Mouse (Mus musculus) ZHBTc4 (cell line): ENCODE results near the gene Retreg3.

Experiments
- DNase-seq: peaks from one replicate; pipeline ENCODE4 v3.0.0-alpha.2; 2011; ENCODE audit warnings: low read depth, low spot score

The Retreg3 gene

DNA sequence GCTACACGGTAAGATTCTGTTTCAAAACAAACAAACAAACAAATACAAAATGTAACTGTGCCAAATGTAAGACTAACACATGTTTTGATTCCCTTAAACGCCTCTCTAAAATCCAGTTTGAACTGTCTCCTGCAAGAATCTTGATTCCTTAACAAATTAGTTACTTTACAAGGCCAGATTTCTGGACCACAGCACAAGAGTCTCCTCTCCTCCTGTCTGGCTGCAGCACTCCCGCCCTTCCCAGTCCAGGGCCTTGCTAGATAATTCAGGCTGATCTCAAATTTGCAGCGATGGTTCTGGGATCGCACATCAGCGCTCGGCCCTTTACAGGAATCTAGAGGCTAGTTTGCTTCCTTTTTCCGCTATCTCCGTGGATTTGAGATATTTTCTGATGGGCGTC is 38.0 kb downstream of the Retreg3 start:
- no peak for DNase-seq

DNA sequence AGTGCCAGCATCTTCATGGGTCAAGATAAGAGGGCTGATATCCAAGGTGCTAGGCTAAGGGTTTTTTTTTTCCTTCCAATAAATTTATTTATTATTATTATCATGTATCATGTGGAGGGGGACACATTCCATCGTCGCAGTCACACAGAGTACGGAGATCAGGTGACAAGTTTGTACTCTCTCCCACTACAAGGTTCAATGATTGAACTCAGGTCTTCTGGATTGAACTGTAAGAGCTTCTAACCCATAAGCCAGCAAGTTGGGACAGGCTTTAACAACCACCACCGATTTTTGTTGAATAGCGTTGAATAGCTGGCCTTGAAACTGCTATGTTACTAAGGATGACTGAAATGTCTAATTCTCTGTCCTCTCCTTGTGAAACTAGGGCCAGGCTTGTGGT is 39.3 kb downstream of the Retreg3 start:
- no peak for DNase-seq

DNA sequence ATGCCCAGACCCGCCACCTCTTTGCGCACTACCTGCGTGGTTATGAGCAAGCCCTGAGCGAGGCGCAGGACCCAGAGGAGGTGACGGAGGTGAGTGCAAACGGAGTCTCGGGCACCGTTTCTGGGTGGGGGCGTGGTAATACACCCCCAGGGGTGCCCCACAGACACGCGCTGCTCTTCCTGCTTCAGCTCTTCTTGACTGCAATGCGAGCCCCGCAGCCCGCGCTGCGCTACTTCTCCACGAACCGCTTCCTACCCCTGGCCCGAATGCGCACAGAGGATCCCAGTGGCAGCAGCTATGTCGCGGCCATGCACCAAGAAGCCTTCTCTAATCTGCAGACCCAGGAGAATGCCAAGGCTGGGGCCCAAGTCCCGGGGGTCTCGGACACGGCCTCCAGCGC is 39.9 kb downstream of the Retreg3 start:
- peak; percentile 70 for DNase-seq

DNA sequence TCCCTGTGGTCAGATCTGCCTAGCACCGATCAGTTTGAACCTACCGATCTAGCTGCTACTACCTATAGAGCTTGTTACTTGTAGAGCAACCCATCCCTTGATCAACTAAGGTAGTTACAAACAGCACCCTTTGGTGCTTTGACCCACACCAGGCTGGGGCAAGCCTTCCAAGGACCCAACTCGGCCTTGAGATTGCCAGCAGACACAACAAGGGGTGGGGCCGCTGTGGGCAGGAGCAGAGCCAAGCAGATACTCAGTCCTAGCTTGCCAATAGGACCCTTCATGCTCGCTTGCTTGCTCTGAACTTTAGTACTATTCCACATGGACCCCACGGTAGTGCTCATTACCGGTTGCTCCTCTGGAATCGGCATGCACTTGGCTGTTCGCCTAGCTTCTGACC is 41.6 kb downstream of the Retreg3 start, which contains the start of gene Hsd17b1:
Gene Hsd17b1 (plus strand): TSS at position 291 of the 400 bp plus-strand sequence.
- no peak for DNase-seq

DNA sequence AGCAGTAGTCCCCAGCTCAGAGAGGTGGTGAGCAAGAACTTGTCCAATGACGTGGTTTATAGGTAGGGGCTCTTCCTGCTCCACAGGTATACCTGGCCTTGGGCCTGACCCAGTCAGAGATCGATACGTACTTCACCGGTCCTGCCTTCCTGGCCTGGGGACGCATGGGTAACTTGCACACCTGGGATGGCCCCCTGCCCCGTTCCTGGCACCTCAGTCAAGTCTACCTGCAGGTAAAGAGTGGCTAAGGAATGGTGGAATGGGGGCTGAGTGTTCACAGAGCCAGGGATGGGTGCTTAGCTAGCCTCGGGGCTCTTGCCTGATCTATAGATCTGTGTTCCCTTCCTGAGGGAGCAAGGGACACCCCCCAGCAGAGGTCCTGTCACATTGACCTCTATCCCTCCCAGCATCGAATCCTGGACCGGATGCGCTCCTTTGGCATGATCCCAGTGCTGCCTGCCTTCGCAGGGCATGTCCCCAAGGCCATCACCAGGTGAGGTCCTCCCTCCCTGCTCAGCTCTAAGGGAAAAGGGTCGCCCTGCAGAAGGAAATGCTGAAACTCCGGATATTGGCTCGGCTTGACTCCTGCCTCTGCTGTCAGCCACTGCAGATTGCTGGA is 47.8 kb downstream of the Retreg3 start:
- DNase-seq = no peak

DNA sequence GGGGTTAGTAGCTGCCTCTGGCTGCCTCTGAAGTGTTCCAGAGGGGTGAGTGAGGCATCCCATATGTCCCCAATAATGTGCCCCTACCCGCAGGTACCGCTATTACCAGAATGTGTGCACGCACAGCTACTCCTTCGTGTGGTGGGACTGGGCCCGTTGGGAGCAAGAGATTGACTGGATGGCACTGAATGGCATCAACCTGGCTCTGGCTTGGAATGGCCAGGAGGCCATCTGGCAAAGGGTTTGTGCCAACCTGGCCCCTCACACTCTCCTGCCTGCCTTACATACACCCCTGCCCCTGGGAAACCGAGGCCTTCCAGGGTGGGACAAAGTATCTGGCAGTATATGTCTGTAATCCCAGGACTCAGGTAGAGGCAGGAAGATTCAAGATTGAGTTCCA is 48.7 kb downstream of the Retreg3 start:
- no peak for DNase-seq

DNA sequence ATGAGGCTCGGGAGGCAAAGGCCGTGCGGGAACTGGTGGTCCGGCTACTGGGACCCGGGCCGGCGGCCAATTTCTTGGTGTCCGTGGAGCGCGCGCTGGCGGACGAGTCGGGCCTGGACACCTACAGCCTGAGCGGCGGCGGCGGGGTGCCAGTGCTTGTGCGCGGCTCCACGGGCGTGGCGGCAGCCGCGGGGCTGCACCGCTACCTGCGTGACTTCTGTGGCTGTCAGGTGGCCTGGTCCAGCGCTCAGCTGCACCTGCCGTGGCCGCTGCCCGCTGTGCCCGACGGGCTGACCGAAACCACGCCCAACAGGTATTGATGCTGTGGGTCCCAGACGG is 49.5 kb downstream of the Retreg3 start:
- DNase-seq = no peak

DNA sequence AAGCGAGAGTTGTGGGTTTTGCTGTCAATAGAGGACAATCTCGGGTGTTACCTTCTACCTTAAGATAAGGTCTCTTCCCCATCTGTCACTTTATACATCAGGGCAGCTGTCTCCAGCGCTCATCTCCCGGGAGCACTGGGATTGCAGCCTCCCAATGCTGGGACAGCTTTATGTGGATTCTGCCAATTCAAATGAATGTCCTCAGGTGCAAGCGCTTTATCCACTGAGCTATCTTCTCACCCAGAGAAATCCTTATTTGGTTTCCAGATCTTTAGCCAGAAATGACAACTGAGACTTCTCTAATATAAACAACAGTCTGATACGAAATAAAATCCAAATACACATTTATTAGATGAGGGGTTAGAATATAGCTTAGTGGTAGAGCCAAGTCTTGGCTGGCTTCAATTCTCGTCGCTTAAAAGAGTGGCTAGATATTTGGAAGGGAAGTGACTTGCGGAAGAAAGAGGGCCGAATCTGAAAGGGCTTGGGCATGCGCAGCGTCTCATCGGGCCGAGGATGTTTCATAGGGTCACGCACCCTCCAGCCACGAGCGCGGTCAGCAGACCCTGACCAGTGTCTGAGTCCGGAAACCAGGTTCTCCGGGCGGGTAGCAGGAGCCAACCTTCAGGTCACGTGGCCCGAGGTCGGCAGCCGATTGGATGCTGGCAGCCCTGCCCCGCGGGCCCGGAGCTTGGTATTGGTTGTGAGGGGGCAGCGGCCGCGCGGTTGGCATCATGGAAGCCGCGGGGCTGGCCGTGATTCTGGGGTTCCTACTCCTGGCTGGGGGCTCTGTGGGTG is 50.1 kb downstream of the Retreg3 start, which contains the start of gene Naglu:
Gene Naglu (plus strand): TSS at position 622 of the 798 bp plus-strand sequence.
- DNase-seq = peak; percentile 87

DNA sequence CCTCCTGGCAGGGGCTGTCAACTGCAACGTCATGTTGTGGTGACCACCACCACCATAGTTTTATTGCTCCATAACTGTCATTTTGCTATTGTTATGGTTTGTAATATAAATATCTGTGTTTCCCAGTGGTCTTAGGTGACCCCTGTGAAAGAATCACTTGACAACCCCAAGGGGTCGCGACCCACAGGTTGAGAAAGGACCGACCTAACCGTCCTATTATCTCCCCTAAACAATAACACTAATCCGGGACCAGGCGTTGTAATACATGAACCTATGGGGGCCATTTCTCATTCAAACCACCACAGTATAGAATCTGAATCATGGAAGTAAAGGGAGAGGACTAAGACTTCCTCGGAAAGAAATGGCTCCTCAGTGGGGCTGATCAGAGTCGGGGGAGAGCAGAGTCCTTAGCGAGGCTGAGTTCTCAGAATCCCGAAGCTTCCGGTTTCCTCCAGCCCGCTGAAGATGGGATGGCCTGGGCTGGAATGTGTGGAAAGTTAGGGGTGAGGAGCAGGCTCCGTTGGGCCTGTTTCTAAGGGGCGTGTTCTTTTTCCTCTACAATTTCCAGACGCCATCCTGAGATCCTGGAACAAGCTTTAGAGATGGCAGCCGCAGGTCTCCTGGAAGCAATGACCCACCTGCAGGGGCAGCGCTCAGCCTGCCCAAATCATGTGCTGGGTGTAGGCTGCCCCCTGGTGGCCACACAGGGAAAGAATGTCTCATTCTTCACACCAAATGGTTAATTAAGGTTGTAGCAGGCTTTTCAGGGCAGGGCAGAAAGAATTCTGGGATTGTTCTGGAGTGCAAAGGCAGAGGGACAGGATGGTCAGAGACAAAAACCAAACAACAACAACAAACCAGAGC is 52.9 kb downstream of the Retreg3 start:
- peak; percentile 95 for DNase-seq

DNA sequence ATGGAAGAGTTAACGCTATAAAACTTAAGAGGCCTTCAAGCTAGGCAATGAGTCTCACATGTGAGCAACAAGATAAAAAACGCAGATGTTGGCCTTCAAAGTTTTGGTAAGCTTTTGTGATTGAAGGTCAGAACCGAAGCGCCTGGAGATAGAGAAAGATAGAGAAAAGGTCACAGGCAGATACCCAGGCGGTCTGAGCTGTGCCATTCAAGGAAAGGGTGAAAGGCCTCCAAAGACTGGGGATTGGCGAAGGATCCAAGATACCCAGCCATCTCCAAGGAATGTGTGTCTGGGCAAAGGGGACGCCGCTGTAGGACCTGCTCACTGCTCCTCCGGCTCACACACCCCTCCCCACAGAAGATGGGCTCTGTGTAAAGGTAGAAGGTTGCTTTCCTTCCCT is 54.7 kb downstream of the Retreg3 start:
- DNase-seq = no peak

DNA sequence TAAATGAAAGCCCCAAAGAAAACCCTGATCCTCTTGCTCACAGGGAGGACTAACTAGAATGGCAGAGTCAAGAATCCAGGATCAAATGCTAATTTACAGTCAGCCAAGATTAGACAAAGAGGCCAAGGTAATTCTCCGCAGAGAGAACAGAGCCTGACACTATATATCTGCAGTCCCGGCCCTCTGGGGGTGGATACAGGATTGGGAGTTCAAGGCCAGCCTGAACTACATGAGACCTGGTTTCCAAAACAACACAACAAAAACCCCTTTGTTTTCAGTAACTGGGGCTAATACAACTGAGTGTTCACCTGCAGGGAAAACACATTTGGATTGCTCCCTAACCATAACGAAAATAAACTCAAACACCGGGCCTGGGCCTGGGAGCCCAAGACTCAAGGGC is 55.2 kb downstream of the Retreg3 start:
- no peak for DNase-seq

DNA sequence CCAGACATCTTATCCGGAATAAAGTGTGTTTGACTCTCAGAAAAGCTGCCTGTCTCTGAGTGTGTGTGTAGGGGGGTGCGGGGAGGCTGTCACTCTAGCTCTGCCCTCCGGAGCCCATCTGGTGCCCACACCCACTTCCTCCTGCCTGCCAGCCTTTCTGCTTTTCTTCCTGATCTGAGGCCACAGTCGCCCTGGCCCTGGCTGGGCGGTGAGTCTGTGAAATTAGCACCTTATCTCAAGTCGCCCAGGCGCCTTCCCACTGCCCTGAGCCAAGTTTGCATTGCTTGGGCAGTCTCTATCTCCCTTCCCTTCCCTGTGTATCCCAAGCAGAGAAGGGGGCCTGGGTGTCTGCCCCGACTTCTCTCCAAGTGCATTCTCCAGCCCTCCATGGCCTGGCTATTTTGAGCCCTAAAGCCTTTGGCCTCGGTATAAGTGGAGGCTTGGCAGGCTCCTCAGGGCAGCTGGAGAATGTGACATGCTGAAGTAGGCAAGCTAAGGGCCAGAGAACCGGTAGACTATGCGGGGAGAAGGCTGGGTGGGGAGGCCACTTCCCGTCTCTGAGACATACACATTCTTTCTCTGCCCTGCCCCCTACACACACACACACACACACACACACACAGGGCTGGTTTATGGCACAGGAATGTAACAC is 55.9 kb downstream of the Retreg3 start:
- DNase-seq = peak; percentile 60

DNA sequence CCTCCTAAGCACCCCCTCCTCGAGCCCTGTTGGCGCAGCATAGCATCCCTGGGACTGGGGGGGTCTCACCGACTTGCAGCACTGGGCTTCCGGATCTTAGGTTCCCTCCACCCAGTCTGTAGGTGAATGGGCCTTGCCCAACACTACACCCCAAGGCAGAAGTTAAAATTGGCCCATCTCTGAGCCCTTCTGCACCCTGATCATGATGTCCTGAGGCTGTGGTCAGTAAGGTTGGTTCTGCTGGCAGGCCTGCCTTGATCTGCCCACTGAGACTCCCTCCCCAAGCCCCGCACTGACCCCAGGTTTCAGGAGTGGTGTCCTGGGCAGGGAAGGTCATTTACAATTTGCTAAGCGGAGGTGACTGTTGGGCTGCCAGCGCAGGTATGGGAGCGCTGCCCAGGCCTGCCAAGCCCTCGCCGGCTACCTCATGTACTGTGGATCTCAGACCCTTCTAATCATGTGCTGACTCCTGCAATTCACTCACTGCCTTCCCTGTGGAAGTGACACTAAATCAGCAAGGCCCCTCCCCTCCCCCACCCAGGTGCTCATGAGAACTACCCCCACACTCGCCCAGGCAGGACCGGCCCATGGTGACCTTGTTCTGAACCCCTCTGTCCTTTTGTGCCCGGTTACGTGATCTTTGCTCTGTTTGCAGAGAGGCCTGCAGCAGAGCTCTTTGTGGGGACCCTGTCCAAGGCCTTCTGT is 56.6 kb downstream of the Retreg3 start:
- no peak for DNase-seq

DNA sequence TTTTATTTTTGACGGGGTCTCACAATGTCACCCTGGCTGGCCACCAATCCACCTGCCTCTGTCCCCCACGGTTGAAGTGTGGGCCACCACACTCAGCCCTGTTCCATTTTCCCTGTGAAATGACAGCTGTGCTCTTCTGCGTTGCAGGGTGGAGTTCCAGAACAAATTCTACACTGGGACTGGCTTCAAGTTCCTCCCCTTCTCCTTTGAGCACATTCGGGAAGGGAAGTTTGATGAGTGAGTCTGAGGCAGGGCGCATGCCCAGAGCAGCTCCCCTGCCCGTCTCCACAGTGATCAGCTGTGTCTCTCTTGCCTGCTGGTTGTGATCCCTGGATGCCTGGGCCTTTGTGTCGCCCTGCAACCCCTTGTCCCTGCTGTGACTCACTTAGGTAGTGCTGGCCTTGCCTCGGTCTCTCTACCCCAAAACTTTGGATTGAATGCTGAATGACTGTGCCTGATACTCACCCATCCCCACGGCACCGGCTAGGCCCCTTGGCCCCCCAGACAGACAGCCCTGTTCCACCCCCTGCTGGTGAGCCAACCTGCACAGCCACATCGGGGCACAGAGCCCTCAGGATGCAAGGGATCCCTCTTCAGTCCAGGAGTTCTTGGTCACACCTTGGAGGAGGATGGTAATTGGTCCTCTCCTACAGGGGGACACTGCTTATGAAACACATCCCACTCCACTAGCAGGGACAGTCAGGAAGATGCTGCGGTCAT is 57.4 kb downstream of the Retreg3 start:
- DNase-seq = no peak

DNA sequence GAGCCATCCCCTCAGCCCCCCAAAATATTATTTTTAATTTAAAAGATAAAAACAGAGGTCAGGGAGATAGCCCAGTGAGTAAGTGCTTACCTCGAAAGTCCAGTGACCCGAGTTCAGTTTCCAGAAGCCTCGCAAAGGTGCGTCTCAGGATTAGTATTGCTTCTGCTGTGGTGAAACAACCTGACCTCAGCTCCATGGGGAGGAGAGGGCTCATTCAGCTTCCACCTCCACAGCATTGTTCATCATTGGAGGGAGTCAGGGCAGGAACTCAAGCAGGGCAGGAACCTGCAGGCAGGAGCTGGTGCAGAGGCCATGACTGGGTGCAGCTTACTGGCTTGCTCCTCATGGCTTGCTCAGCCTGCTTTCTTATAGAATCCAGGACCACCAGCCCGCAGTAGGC is 58.6 kb downstream of the Retreg3 start:
- no peak for DNase-seq

DNA sequence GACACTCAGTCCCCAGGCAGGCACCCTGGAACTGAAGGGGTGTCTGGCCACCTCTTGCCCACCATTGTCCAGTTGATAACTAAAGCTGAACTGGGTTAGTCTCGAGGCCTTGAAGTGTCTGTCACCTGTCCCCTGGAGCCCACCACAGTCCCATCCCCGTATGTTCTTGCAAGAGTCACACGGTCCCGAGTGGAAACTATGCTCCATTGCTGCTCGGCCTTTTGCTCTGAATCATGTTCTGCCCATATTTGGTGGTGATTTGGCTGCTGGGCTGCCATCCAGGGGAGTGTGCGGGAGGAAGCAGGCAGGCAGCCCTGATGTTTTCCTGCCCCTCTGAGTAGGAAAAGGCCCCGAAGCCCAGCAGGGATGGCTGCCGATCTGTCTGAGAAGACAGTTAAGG is 59.6 kb downstream of the Retreg3 start:
- no peak for DNase-seq

DNA sequence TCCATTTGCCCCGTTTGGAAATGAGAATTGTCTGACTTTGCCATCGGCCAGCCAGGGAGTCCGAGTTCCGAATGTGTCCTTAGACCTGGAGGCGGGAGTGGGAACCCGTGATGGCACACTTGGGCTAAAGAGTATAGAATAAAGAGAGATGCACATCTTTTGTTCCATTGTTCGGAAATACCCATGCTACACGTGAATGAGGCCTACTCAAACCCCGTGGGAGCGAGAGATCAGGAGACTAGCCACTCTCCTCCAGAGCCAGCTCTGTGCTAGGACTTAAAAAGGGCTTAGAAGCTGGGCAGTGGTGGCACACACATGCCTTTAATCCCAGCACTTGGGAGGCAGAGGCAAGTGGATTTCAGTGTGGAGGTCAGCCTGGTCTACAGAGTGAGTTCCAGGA is 60.2 kb downstream of the Retreg3 start:
- DNase-seq = no peak

DNA sequence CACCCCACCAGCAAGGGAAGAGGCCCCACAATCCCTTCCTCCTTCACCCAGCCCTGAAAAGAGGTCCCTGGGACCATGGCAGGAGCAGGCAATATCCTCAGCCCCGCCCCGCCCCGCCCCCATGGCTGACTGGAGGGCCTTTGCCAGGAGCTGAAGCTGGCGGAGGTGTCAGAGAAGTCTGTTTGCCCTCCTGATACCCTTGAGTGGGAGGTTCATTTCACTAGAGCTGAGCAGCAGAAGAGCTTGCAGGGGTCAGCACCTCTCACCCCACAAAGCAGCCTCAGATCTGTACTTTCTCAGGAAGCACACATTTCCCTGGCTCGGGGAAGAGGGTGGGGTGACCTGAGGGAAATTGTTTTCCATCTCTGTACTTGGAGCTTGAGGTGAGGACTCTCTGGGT is 61.0 kb downstream of the Retreg3 start:
- no peak for DNase-seq

DNA sequence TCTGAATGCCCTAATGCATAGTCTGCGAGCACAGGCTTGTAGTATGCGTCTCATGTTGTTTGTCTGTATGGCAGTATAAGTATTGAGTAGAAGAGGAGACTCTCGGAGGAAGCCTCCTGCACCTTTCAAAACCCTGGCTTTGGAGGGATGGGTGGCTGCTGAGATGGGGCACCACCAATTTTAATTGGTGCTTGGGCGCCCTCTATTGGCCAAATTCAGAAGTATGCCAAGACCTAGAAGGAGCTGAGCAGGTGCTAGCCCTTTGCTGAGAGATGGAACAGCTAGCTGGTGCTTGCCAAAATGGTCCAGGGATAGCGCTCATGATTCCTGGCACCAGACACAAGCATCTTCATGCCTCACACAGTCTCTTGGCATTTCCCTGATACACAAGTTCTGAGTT is 61.8 kb downstream of the Retreg3 start:
- peak; percentile 84 for DNase-seq

DNA sequence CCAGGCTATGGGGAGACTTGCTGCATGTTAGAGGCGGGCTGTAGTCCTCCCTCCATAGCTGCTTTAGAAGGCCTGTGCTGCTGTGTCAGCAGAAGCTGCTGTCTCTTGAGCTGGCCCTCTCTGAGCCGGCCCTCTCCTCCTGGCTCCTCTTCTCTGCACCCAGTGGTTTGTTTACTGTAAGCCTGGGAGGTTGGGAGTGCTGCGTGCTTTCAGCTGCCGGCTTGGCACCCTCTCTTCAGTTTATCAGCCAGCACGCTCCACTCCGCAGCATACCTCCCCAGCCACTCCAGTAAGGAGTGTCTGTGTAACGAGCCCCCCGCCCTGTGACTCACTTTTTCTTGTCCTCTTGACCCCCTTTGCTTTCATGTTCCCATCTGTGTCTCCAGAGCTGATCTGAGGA is 62.8 kb downstream of the Retreg3 start:
- DNase-seq = no peak

DNA sequence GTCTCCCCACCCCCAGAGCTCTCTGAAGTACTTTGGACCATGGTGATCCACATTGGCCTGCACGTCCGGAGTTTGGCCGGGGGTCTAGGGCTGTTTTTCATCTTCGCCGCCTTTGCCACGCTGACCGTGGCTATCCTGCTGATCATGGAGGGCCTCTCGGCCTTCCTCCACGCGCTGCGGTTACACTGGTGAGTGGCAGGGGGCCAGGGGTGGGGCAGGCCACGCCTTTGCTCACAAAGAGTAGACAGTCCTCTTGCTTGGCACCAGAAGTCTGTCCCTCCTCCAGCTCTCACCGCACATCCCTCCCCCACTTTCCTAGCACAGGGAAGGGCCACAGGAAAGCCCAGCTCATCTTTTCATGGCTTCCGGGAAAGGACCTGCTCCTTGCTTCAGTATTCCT is 64.3 kb downstream of the Retreg3 start:
- DNase-seq = no peak
